Mouse (Mus musculus) monocyte, adult 59 days (primary cell): ENCODE data around the gene Btbd8. TPM values are rescaled to one million over a fixed set of nuclear protein-coding genes. Genes with fewer than 3 reads are reported as not detected.

Experiments
- total RNA-seq, 2 experiments: library from RNA; stranded (reverse); gene quantifications; one replicate each; pipeline ENCODE4 v1.2.4; 2023

The Btbd8 gene
- total RNA-seq: 1 to 10 TPM; 2.2 to 5.8 TPM

GRCm38 (mm10) chr5:107437464-107438281 lies at the start of gene Btbd8:
Gene Btbd8, plus strand, starts transcription at chr5:107437997.

GRCm38 (mm10) chr5:107402436-107402835 lies 35.4 kb upstream of the Btbd8 start, which contains the start of gene Ephx4:
Gene Ephx4, plus strand, starts transcription at chr5:107402736.

GRCm38 (mm10) chr5:107431249-107431648 lies 6.5 kb upstream of the Btbd8 start, which contains the start of gene Lpcat2b:
Gene Lpcat2b, plus strand, starts transcription at chr5:107431549.

GRCm38 (mm10) chr5:107507321-107507720 lies 69.5 kb downstream of the Btbd8 start, which contains the start of gene Gm42669:
Gene Gm42669, plus strand, starts transcription at chr5:107507621.

GRCm38 (mm10) chr5:107534581-107534980 lies 96.8 kb downstream of the Btbd8 start, which contains the start of gene 1700028K03Rik:
Gene 1700028K03Rik, plus strand, starts transcription at chr5:107534709.

Other genes with a start within 250 kb of the Btbd8 start
- gene Tgfbr3, start 148.4 kb upstream of the Btbd8 start, total RNA-seq: 10 to 100 TPM; 13.2 to 13.6 TPM
- gene Brdt, start 106.8 kb upstream of the Btbd8 start, total RNA-seq: under 1 TPM in 1 of 2 experiments, not detected in 1; 0.31 TPM
- not detected for gene Ephx4, start 35.3 kb upstream of the Btbd8 start, total RNA-seq
- not detected for gene Lpcat2b, start 6.4 kb upstream of the Btbd8 start, total RNA-seq
- not detected for gene Gm42669, start 69.6 kb downstream of the Btbd8 start, total RNA-seq
- not detected for gene 1700028K03Rik, start 96.7 kb downstream of the Btbd8 start, total RNA-seq
- gene Rpap2, start 159.4 kb downstream of the Btbd8 start, total RNA-seq: 10 to 100 TPM; 14.5 to 16.3 TPM
- gene Glmn, start 159.9 kb downstream of the Btbd8 start, total RNA-seq: 1 to 10 TPM; 3.3 to 4.1 TPM